Mouse (Mus musculus) C2C12 (cell line): ENCODE results near the gene Aqp6.

ENCODE experiments used
- CEBPB ChIP-seq: IDR thresholded peaks from one replicate; pipeline ENCODE4 v1.6.1; 2011; ENCODE audit warnings: low read depth, mild to moderate bottlenecking, control low read depth, moderate library complexity
- CTCF ChIP-seq: IDR thresholded peaks from one replicate; pipeline ENCODE4 v1.5.1; 2011; ENCODE audit not compliant: control insufficient read depth, insufficient read depth, insufficient read length
- MYOG ChIP-seq: IDR thresholded peaks from one replicate; pipeline ENCODE4 v1.6.1; 2011; ENCODE audit not compliant: control insufficient read depth, insufficient read length; ENCODE audit errors: extremely low read depth

DNA sequence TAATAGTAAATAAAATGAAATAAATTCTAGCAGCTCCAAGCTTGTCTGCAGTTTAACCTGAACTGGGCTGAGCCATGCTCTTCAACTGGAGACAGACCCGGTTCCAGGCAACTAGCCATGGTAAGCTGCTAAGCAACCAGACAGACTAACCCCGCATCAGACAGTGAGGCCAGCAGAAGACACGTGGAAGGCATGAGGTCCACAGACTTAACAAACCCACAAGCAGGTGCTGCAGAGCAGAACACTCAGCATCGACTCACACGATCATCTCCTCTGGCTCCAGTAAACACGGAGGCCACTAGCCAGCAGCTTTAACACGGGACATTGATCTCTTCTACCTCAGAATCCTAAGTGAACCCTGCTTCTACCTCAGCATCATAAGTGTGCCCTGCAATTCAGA is 43.6 kb downstream of the Aqp6 start:
- TF ChIP-seq CTCF (no peak), MYOG (no peak), CEBPB (no peak)
